Mouse (Mus musculus): ENCODE data around the gene Dvl2.
"Not testable (repeated sequence)": the region's sequence is repeated elsewhere in the genome, so short reads cannot be mapped to it uniquely, and the experiment has no call there.

Dvl2 gene

DNA sequence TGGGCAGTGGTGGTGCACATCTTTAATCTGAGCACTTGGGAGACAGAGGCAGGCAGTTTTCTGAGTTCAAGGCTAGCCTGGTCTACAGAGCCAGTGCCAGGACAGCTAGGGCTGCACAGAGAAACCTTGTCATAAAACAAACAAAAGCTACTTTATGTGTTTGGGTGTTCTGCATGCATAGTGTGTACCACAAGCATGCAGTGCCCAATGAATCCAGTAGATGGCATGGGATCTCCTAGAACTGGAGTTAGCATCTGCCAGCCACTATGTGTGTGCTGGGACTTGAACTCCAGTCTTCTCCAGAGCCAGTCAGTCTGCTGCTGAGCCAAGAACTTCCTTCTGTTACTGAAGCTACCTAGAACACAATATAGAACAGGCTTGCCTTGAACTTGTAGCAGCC is 1.5 kb downstream of the Dvl2 start:
- DNase-seq (ENCODE audit: extremely low read depth, insufficient read length, low spot score), result peak; percentile 52

DNA sequence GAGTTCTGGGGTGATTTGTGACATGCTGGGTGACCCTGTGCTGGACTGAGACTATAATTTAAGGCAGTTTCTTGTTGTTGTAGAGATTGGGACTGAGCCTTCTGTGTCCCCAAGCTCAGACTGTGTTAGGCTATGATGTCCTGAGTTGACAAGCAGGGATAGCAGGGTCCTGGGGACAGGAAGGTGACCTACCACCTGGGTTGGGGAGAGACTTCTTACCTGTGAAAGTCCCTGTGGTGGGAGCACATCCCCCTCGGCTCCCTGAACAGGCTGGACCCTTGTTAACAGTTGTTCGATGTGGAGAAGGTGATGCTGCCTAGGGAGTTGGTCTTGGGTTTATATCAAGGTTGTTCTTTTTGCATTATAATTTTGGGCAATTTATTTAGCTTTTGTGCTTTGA is 2.1 kb downstream of the Dvl2 start:
- DNase-seq (ENCODE audit: extremely low read depth, insufficient read length, low spot score), result no peak

DNA sequence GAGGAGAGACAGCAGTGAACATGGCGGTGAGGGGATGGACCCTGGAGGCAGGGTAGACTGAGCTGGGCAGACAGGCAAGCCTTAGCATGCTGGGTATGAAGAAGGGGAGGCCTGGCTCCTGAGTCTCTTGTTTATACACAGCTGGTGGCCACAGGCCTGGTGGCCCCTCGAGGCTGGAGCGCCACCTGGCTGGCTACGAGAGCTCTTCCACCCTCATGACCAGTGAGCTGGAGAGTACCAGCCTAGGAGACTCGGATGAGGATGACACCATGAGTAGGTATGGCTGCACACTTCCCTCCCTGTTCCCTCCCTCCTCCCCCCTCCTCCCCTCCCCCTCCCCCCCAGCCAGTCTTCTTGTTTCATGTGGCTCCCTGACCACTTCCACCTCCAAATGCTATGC is 5.1 kb downstream of the Dvl2 start:
- DNase-seq (ENCODE audit: extremely low read depth, insufficient read length, low spot score), result no peak

DNA sequence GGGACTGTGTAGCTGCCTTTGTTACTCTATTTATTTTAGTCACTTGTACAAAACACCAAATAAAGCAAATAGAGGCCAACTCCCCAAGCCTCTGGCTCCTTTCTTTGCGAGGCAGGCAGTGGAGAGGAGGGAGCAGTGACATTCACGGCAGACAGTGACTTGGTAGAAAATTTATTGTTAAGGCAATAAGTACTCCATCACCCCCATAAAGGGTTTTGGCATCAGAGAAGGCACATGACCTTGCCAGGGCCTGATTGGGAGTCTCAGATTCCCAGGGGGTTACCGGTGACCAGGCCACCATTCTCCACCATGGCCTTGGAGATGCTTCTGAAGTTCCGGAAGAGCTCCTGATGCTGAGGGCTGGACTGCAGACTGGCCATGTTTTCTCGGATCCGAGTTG is 9.6 kb downstream of the Dvl2 start:
- DNase-seq (ENCODE audit: extremely low read depth, insufficient read length, low spot score), result no peak

DNA sequence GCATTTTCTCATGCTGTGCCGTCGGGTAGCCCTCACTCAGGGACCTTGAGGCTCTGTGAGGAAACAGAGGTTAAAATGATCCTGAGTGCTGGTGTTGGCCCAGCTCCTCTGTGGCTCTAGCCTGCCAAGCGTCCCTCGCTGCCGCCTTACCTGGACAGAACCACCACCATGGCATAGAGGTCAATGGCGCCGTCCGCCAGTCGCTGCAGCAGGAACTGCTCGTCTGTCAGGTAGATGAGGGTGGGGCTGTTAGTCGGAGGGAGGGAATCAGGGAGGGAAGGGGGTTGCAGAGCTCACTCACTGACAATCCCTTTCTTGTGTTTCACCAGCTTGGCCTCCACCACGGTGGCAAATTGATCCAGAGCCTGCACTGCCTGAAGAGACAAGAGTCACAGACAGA is 10.2 kb downstream of the Dvl2 start:
- DNase-seq (ENCODE audit: extremely low read depth, insufficient read length, low spot score), result no peak

DNA sequence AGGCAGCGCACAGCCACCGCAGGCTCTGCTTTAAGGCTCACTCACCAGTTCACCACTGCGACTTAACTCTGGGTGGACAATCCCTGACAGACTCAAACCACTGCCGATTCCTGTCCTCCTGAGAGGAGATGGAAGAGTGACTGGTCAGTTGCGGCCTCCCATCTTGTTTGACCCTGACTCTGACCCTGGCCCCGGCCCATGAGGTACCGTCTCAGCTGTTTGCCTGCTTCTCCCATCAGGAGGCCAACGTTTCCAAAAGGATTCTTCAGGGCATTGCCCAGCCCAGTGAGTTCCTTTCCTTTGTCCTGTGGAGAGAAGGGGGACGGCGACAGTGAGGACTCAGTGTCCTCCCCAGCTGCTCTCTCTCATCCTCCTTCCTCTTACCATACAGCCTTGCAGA is 10.6 kb downstream of the Dvl2 start:
- no peak for DNase-seq (ENCODE audit: extremely low read depth, insufficient read length, low spot score)

DNA sequence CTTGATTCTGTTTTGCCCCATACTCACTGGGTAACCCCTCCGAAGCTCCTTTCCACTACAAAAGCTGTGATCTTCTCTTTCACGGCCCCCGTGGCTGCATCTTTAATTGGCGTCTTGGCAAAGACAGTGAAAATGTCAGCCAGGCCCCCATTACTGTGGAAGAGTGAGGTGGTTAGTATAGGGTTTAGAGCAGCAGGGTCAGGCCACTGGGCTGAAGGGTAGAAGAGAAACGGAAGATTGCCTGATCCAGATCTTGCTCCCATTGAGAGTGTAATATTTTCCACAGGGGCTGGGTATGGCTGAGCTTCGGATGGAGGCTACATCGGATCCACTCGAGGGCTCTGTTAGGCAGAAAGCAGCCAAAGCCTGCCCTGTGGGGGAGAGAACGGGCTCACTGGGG is 12.5 kb downstream of the Dvl2 start:
- DNase-seq (ENCODE audit: extremely low read depth, insufficient read length, low spot score), result no peak

DNA sequence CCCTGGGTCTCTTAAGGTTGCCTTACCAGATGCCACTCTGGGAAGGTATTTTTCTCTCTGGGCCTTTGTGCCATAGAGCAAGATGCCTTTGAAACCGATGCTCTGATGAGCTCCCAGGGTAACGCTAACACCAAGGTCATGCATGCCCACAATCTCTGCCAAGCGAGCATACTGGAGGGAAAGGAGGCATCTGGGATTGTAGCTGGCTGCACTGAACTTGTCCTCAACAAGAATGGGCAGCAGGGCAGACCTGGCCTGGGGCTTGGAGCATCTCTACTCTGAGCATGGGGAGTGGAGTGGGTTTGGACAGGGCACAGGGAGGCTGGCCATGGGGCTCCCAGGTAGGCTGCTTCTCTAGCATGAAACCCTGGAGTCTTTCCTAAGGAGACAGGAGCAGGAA is 13.0 kb downstream of the Dvl2 start:
- DNase-seq (ENCODE audit: extremely low read depth, insufficient read length, low spot score), result no peak

DNA sequence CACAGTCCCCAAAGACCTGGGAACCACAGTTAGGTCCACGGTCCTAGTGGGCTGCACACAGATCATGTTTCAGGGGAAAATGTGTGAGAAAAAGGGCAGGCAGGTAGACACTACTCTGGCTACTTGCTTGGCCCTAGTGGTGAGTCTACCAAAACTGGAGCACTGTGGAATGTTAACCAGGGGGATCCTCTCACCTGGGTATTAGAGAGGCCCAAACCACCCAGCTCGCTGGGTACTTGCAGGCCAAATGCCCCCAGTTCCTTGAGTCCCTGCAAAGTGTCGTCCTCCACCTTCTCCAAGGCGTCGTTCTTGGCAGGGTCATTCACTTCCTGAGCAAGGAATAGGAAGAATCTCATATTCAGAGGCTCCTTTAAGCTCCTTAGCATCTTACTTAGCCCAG is 13.7 kb downstream of the Dvl2 start:
- DNase-seq (ENCODE audit: extremely low read depth, insufficient read length, low spot score), result no peak

DNA sequence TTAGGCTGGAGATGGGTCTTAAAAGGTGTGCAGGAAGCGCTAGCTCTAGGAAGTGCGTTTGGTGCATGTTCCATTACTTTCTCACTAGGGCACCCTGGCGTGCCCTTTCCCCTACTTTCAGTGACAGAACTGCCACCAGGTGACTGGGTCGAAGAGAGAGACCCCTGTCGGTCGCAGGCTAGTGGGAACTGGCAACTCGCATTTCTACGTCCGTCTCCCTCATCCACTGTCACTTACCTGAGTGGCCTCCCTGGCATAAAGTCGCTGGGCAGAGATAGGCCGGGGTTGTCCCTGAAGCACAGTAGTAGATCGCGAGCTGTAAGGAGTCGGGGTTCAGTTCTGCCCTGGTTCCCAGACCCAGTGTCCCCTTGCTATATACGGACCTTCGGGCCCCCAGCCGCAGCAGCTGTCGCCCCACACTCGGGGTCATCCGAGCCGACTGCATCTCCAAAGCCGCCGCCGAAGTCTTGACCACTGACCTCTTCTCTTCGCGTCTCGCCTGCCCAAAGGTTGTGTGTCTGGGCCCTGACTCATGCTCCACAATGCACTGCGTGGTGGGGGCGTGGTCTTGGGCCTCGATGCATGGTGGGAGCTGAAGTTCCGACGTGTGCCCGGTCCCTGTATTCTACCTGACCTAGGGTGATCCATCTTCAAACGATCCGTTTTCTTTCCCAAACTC is 14.6 kb downstream of the Dvl2 start, which contains the start of gene Acadvl:
Gene Acadvl, minus strand, starts transcription at position 532 of the 679 bp plus-strand sequence.
- DNase-seq (ENCODE audit: extremely low read depth, insufficient read length, low spot score), result peak; percentile 85

DNA sequence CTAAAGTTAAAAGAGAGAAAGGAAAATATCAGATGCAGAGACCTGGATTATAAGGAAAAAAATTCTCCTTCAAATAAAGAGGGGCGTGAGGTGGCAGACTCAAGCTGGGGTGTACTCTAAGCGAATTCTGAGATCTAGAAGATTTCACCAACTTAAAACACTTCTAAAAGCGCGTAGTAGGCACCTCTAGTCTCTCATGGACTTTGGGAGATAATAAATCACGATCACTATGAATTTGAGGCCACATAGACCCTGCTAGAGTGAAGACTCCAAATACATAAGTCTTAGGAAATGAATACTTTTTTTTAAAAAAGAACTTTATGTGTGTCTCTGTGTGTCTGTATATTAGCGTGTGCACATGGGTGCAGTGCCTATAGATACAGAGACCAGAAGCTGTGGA is 15.3 kb downstream of the Dvl2 start:
- DNase-seq (ENCODE audit: extremely low read depth, insufficient read length, low spot score), result no peak

DNA sequence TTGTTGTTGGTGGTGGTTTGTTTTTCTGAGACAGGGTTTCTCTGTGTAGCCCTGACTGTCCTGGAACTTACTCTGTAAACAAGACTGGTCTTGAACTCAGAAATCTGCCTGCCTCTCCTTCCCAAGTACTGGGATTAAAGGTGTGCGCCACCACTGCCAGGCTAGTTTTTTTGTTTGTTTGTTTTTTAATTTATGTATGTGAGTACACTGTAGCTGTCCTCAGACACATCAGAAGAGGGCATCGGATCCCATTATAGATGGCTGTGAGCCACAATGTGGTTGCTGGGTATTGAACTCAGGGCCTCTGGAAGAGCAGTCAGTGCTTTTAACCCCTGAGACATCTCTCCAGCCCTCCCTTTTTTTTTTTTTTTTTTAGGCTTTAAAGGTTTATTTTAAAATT is 15.8 kb downstream of the Dvl2 start:
- DNase-seq (ENCODE audit: extremely low read depth, insufficient read length, low spot score), result not testable (repeated sequence)

DNA sequence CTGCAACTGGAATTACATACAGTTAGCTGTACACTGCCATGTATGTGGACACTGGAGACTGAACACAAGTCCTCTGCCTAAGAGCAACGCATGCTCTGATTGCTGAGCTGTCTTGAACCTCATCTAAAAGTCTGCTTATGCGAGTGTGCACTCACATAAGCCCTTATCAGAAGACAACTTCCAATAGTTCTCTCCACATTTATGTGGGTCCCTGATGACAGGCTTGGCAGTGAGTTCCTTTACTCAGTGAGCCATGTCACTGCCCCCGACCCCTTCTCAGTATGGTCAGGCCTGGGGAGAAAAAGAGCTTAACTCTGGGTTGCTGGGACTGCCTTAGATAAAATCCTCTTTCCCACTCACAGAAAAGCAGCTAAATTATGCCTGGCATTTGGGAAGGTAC is 16.3 kb downstream of the Dvl2 start, which contains the start of gene Dlg4:
Gene Dlg4, plus strand, starts transcription at position 274 of the 400 bp plus-strand sequence.
- no peak for DNase-seq (ENCODE audit: extremely low read depth, insufficient read length, low spot score)

DNA sequence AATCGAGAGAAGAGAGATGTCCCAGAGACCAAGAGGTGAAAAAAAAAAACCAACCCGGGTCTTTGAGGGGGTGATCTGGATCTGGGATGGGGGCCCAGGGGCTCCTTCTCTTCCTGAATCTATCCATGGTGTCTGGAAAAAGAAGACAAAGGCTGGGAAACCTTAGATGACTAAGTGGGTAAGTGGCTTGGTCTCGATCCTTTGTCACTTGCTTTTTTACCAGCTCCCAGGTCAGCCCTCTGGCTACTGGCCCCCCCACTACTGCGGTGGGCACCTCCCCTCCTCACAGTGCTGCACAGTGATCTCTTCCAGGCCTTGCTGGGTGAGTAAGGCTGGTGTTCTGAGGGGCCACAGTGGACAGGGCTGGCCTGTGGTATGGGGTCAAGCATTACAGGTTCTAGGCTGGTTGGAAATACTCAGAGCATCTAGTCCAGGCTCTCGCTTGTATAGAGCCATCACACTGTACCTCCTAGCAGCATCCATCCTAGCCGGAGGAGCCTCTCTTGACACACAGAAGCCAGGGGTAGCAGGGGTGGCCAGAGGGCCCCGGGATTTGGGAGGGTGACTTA is 16.9 kb downstream of the Dvl2 start:
- DNase-seq (ENCODE audit: extremely low read depth, insufficient read length, low spot score), result no peak

DNA sequence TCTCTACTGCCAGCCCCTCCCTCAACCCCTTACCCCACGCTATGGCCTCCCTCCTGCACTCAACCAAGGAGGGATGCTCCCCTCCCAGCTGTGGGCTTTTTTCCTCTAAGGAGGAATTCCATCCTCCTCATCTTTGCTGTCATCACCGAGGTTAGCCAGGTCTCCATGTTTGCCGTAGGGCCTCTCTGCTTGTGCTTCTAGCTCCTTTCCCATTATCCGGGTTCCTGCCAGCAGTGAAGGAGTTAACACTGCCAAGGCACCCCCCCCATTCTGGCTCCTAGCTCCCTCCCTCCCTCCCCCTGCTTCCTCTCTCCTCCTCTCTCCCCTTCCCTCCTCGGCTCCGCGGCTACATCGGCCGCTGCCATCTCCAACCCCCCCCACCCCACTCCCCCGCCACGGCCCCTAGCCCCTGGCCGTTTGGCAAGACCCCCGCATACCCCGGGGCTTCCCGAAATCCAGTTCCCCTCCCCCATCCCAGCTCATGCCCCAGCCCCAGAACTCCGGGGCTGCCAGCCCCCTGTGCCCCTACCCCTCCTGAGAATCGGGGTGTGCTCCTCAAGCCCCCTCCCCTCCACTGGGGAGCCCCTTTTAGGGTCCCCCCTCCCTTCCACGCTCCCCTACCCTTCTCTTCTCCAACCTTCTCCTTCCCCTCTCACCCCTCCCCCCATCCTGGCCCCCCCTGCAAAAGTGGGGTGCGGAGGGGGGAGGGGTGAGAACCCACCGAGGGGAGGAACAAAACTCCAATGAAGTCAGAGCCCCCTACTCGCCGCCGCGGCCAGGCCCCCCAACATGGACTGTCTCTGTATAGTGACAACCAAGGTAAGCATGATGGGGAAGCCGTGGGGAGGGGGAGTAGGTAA is 18.0 kb downstream of the Dvl2 start:
- peak; percentile 46 for DNase-seq (ENCODE audit: extremely low read depth, insufficient read length, low spot score)

DNA sequence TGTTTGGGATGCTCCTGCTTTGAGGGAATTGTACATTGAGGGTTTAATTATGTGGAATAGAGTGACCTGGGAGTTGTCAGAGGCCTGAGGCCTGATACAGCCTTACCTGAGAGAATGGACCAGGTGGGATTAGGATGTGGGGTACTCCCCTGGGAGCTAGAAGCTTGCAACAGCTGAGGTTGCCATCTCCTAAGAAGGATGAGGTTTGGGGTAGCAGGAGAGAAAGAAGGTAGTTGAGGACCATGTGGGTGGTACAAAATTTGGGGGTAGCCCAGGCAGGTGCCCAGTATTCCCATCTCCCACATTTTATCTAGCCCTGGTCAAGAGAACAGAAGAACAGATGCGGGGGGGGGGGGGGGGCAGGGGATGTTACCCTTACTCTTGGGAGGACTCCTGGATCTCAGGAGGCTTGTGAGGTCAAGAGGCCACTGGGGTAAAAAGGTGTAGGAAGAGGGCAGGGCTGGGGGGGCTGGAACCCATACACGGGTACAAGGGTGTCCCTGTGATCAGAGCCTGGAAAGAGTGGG is 19.2 kb downstream of the Dvl2 start:
- no peak for DNase-seq (ENCODE audit: extremely low read depth, insufficient read length, low spot score)

DNA sequence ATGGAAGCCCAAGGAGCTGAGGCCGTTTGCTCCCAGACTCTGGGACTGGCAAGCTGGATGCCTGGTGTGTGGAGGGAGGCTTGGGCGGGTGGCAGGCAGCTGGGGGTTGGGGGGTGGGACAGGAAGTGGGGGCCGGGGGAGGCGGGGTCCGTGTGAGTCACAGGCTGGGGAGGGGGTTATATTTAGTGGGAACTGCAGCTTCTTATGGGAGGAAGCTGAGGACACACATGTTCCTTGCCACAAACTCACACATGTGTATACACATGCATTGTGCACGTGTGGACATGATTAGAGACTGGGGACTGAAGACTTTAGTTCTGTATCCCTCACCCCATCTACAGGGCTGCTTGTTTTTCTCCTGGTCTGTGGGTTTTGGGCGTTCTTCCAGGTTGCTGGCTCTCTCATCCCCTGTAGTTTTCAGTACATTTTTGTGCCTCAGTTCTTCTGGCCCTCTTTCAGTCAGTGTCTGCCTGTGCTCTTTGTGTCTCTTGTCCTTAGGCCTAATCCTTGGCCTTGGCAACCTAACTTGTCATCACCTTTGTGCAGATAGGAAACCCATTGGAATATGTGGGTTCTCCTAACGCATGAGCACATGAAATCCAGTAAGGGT is 19.7 kb downstream of the Dvl2 start:
- no peak for DNase-seq (ENCODE audit: extremely low read depth, insufficient read length, low spot score)

DNA sequence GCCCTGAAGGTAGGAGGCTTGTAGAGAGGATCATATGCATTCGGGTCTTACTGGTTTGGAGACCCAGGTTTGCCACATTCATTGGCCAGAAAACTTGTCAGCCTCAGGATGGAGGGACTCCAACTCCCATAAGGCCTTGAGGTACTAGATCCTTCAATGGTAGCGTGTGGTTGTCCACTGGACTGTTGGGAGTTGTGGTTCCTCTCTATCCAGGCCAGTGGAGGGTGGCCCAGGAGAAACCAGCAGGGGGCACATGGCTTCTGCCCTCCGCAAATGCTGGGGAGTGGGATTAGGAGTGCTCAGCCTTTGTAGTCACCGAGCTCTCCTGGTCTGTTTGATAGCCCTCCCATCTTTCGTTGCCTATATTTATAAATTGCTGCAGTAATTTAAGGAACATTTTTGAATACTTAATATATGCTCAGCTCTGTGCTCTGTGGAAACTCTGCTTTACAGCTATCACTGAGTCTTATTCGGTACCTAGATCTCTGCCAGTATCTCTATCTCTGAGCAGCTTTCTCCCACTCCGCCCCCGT is 20.4 kb downstream of the Dvl2 start:
- DNase-seq (ENCODE audit: extremely low read depth, insufficient read length, low spot score), result peak; percentile 67

DNA sequence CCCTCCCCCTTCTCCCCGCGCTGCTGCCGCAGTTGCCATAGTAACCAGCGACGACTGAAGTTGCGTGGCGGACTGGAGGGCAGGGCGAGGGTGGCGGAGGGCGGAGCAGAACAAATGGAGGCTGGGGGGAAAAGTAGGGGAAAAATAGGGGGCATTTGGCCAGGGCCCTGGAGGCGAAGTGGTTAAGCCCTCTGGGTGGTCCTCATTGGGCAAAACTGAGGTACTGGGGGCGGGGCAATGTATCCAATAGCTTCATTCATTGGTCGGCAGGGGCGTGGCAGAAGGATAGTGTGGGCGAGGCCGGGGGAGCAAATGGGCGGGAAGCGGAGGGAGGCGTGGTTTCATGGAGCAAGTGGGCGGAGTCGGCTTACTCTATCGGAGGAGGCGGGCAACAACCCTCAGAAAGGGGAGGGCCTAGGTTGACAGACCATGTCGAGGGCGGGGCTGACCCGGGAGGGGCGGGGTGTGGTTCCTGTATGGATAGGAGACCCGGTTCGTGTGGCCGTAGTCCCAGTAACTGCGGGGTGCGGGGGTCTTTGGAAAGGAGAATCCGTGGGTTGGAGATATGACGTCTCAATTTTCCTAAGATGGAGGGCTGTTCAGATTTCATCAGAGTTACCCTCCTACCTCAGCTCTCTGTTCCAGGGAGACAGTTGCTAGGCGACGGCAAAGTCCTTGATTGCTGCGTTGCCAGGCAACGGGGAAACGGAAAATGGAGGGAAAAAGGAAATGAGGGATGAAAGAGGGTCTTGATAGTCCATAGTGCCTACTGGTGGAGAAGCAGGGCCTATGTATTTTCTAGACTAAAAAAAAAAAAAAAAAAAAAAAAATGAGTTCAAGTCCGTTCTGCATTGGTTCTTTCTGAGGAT is 21.1 kb downstream of the Dvl2 start:
- DNase-seq (ENCODE audit: extremely low read depth, insufficient read length, low spot score), result peak; percentile 95
